Mouse (Mus musculus) embryonic stem cell, embryonic (primary cell): ENCODE measurements at regions not wholly inside any gene's neighbourhood (a gene's known extent, or its start where the extent isn't known, plus 50 kb on each side); places are given as distances from the start of the nearest gene placed in this dataset.

Experiments used
- CTCF ChIA-PET, 4 experiments: fragments of 300-600 bp in 2 of 4; fragments of 350-600 bp in 2 of 4; sonication (Branson Sonifier 250); formaldehyde crosslinking; loops; one replicate each; lab custom pipeline; 2022; ENCODE audit warnings: inconsistent platforms in 2 of 4; lab: Charles Lee
- POLR2A ChIA-PET, 4 experiments: fragments of 300-600 bp in 2 of 4; fragments of 350-600 bp in 2 of 4; sonication (Branson Sonifier 250); formaldehyde crosslinking; loops; one replicate each; lab custom pipeline; 2022; ENCODE audit warnings: antibody characterized with exemption in 4 of 4, inconsistent platforms in 1 of 4; lab: Charles Lee

- CTCF ChIA-PET: no interaction called here
These were observed 1251.6 kb downstream of the Basp1 start for GRCm38 (mm10) chr15:24161974-24162373.

GRCm38 (mm10) chr15:24157700-24158350, 1255.7 kb downstream of the Basp1 start:
- ChIA-PET POLR2A (interaction anchor here in 1 of 4 experiments (0.9 kb wide), 1 partner anchor 9 kb away, joined by 3 read pairs; no protein-coding TSS in a partner anchor), CTCF (no interaction called here)

More at GRCm38 (mm10) chr15:24161974-24162373, 1251.6 kb downstream of the Basp1 start:
- POLR2A ChIA-PET: no interaction called here

- CTCF ChIA-PET: no interaction called here
- POLR2A ChIA-PET: no interaction called here
These were observed 1259.3 kb downstream of the Basp1 start for GRCm38 (mm10) chr15:24154291-24154690.

GRCm38 (mm10) chr15:24124241-24124640, 1289.3 kb downstream of the Basp1 start:
- ChIA-PET POLR2A (no interaction called here), CTCF (no interaction called here)

- ChIA-PET POLR2A (interaction anchor here in 2 of 4 experiments (0.6 to 1.2 kb wide), 2 partner anchors 9 to 1369 kb away, joined by 3 read pairs; no protein-coding TSS in a partner anchor), CTCF (no interaction called here)
These were observed 1327.3 kb downstream of the Basp1 start for GRCm38 (mm10) chr15:24086267-24086666.

- ChIA-PET CTCF (no interaction called here), POLR2A (no interaction called here)
These were observed 1360.4 kb downstream of the Basp1 start for GRCm38 (mm10) chr15:24053197-24053596.

- POLR2A ChIA-PET: no interaction called here
- CTCF ChIA-PET: no interaction called here
These were observed 1372.7 kb downstream of the Basp1 start for GRCm38 (mm10) chr15:24040847-24041246.

GRCm38 (mm10) chr15:24039174-24039573, 1374.4 kb downstream of the Basp1 start:
- CTCF ChIA-PET: no interaction called here
- POLR2A ChIA-PET: no interaction called here

GRCm38 (mm10) chr15:24022137-24022536, 1391.4 kb downstream of the Basp1 start:
- POLR2A ChIA-PET: no interaction called here

GRCm38 (mm10) chr15:24004711-24005110, 1408.9 kb downstream of the Basp1 start:
- POLR2A ChIA-PET: no interaction called here
- CTCF ChIA-PET: no interaction called here

More at GRCm38 (mm10) chr15:24022137-24022536, 1391.4 kb downstream of the Basp1 start:
- CTCF ChIA-PET: no interaction called here

GRCm38 (mm10) chr15:23979506-23979905, 1430.7 kb downstream of the Cdh18 start:
- POLR2A ChIA-PET: no interaction called here
- CTCF ChIA-PET: no interaction called here
